In the genomic region with DNA sequence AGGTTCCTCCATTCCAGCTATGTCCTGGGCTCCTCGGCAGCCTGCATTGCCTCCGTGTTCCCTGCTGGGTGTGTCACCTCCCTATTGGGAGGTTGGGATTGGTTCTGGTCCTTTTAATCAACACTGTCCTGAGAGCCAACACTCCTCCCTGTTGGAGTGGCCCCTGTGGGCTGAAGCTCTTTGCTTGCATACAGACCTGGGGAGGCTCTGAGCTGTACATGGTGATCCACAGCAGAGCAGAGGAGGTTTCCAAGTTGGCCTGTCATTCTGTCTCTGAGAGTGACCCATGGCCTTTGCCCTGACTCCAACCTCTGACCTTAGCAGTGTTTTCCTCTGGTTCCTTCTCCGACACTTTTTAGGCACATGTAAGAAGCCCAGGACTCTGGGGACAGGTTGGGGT, we compare ENCODE assay signal across 14 mouse cellular contexts.
DNase-seq lines count a peak whose midpoint lies in the region; ATAC-seq and TF ChIP-seq lines count a peak whose summit lies in the region.
"Had no signal": no experiment of that assay in that cellular context is flagged by ENCODE, and none has a peak within 500 bp of the region (broad histone marks: within the 10 kb centered on the region; RNA-seq: fewer than 3 reads in every experiment).

No protein-coding gene starts in this region.

- no peaks in the 10 kb centered on the region for H3K79me2 ChIP-seq in heart, adult 2 months (replicated peaks; ENCODE audit: control insufficient read depth, insufficient read depth, low read length)

- intact Hi-C loops in heart, adult 2 months (cut with DNase I) = loop anchor here (10.0 kb wide), 1 partner anchor 100 kb away; no protein-coding TSS in a partner anchor
- intact Hi-C loops in heart, postnatal 10 days (cut with DNase I) = loop anchor here (5.0 kb wide), 1 partner anchor 107 kb away; no protein-coding TSS in a partner anchor

- no peak for TF ChIP-seq CTCF in heart, adult 2 months (IDR thresholded peaks at IDR 0.05)
- no peak for TF ChIP-seq CTCF in kidney, postnatal 0 days (IDR thresholded peaks at IDR 0.05; ENCODE audit: low read depth)

- H3K4me2 ChIP-seq in kidney, postnatal 0 days (ENCODE audit: low read length) = no peak overlapping the region
- no peak overlapping the region for H3K4me2 ChIP-seq in forebrain, embryonic 15.5 days (replicated peaks)
- no peak overlapping the region for H3K4me2 ChIP-seq in midbrain, embryonic 12.5 days (replicated peaks)
- H3K4me2 ChIP-seq: embryonic facial prominence, embryonic 13.5 days; heart, embryonic 12.5 days; liver, embryonic 12.5 days had no signal

- peak; percentile 13 to 31 for DNase-seq in heart, adult 2 months
- DNase-seq in heart, postnatal 10 days = no peak
- no peak for DNase-seq in kidney, postnatal 0 days (ENCODE audit: low spot score)
- no peak for DNase-seq in kidney, postnatal 25 days
- DNase-seq in spleen, adult 18-20 months = no peak
- no peak for DNase-seq in thymus, adult 18-20 months
- DNase-seq: cerebellum, adult 11-12 months; gastrocnemius, postnatal 10 days had no signal

- no peak overlapping the region for H3K27ac ChIP-seq in heart, adult 2 months
- no peak overlapping the region for H3K27ac ChIP-seq in kidney, postnatal 0 days
- peak overlapping the region; percentile 91 for H3K27ac ChIP-seq in forebrain, embryonic 15.5 days (replicated peaks)
- H3K27ac ChIP-seq in midbrain, embryonic 12.5 days (replicated peaks) = peak overlapping the region; percentile 79; the same call in 1 of the 2 replicates
- H3K27ac ChIP-seq: embryonic facial prominence, embryonic 13.5 days; liver, embryonic 12.5 days had no signal

- 53% methylated on average over 3 of the region's 3 CpGs for WGBS in heart, adult 2 months
- 47% methylated on average over 3 of the region's 3 CpGs for WGBS in kidney, postnatal 0 days
- 77% methylated on average over 3 of the region's 3 CpGs for WGBS in forebrain, embryonic 15.5 days
- WGBS in midbrain, embryonic 12.5 days = 47% methylated on average over 3 of the region's 3 CpGs

- 0 out of 2 replicates have a peak, but pooled peaks cover 2% of the 10 kb centered on the region for H3K4me1 ChIP-seq in heart, adult 2 months (ENCODE audit: control insufficient read depth, insufficient read depth, low read length)
- H3K4me1 ChIP-seq in kidney, postnatal 0 days (replicated peaks; ENCODE audit: insufficient read depth, low read length) = peaks cover 9% of the 10 kb centered on the region
- H3K4me1 ChIP-seq in forebrain, embryonic 15.5 days = peaks cover 23% of the 10 kb centered on the region
- peaks cover 23% of the 10 kb centered on the region for H3K4me1 ChIP-seq in midbrain, embryonic 12.5 days
- H3K4me1 ChIP-seq: embryonic facial prominence, embryonic 13.5 days; liver, embryonic 12.5 days had no signal

- H3K9me3 ChIP-seq in kidney, postnatal 0 days (replicated peaks; ENCODE audit: low read length) = no peaks in the 10 kb centered on the region
- H3K9me3 ChIP-seq in forebrain, embryonic 15.5 days = no peaks in the 10 kb centered on the region
- no peaks in the 10 kb centered on the region for H3K9me3 ChIP-seq in midbrain, embryonic 12.5 days
- H3K9me3 ChIP-seq: embryonic facial prominence, embryonic 13.5 days; heart, embryonic 12.5 days; liver, embryonic 12.5 days; neural tube, embryonic 15.5 days had no signal

- no peaks in the 10 kb centered on the region for H3K27me3 ChIP-seq in heart, adult 2 months (ENCODE audit: control insufficient read depth, insufficient read depth, low read length)
- H3K27me3 ChIP-seq in kidney, postnatal 0 days (ENCODE audit: insufficient read depth, low read length) = no peaks in the 10 kb centered on the region
- H3K27me3 ChIP-seq in forebrain, embryonic 15.5 days = peaks cover 21% of the 10 kb centered on the region; the same call in 1 of the 2 replicates
- H3K27me3 ChIP-seq in midbrain, embryonic 12.5 days = peaks cover 45% of the 10 kb centered on the region

- H3K36me3 ChIP-seq in heart, adult 2 months (ENCODE audit: control insufficient read depth, insufficient read depth, low read length) = no peaks in the 10 kb centered on the region
- no peaks in the 10 kb centered on the region for H3K36me3 ChIP-seq in kidney, postnatal 0 days (ENCODE audit: insufficient read depth, low read length)
- no peaks in the 10 kb centered on the region for H3K36me3 ChIP-seq in forebrain, embryonic 15.5 days
- H3K36me3 ChIP-seq in midbrain, embryonic 12.5 days = no peaks in the 10 kb centered on the region
- H3K36me3 ChIP-seq: embryonic facial prominence, embryonic 13.5 days; heart, embryonic 12.5 days; liver, embryonic 12.5 days; neural tube, embryonic 15.5 days had no signal

- TF ChIP-seq EP300 in heart, adult 2 months (IDR thresholded peaks at IDR 0.05; ENCODE audit: insufficient read depth, low read depth, low read length) = no peak

- H3K9ac ChIP-seq in heart, adult 2 months (ENCODE audit: low read depth, low read length) = no peak overlapping the region
- no peak overlapping the region for H3K9ac ChIP-seq in kidney, postnatal 0 days (ENCODE audit: low read depth, low read length)
- H3K9ac ChIP-seq in forebrain, embryonic 15.5 days (replicated peaks) = no peak overlapping the region
- H3K9ac ChIP-seq in midbrain, embryonic 12.5 days (replicated peaks) = peak overlapping the region; percentile 47; the same call in 1 of the 2 replicates
- H3K9ac ChIP-seq: embryonic facial prominence, embryonic 13.5 days; heart, embryonic 12.5 days; liver, embryonic 12.5 days had no signal

- TF ChIP-seq POLR2A in heart, adult 2 months (IDR thresholded peaks at IDR 0.05; ENCODE audit: insufficient read depth, low read depth, low read length) = no peak

- H3K4me3 ChIP-seq in heart, adult 2 months = no peak overlapping the region
- H3K4me3 ChIP-seq in kidney, postnatal 0 days (replicated peaks; ENCODE audit: low read depth, low read length) = no peak overlapping the region
- H3K4me3 ChIP-seq in forebrain, embryonic 15.5 days = no peak overlapping the region
- H3K4me3 ChIP-seq in midbrain, embryonic 12.5 days = no peak overlapping the region
- H3K4me3 ChIP-seq: embryonic facial prominence, embryonic 13.5 days; heart, embryonic 12.5 days; liver, embryonic 12.5 days; neural tube, embryonic 15.5 days had no signal

- ATAC-seq in kidney, postnatal 0 days (replicated peaks; ENCODE audit: low FRiP score, low read depth) = 0 out of 2 replicates have a peak, but pooled peaks have one; percentile 10
- no peak for ATAC-seq in forebrain, embryonic 15.5 days (replicated peaks)
- ATAC-seq in midbrain, embryonic 12.5 days (ENCODE audit: low FRiP score, low read depth) = no peak
- ATAC-seq: liver, embryonic 12.5 days had no signal

Comparison
In these comparisons a context has a peak if more than half of its experiments do, and no peak if none do; other contexts are left out.
1. DNase-seq: peak in heart, adult 2 months (2 of 2); none in heart, postnatal 10 days (0 of 2), kidney, postnatal 0 days (single experiment), kidney, postnatal 25 days (0 of 2), spleen, adult 18-20 months (0 of 2) and thymus, adult 18-20 months (0 of 2).
2. H3K27ac ChIP-seq: peak in forebrain, embryonic 15.5 days (single experiment) and midbrain, embryonic 12.5 days (single experiment); none in heart, adult 2 months (single experiment) and kidney, postnatal 0 days (single experiment).